Mouse (Mus musculus): Measurements from ENCODE around the gene Fbxl16. TPM values are rescaled to one million over a fixed set of nuclear protein-coding genes. Genes with fewer than 3 reads are reported as not detected.
A peak's percentile ranks its signal among the peaks of the same experiment; 100 is the strongest.

Gene Fbxl16
- 100 to 1,000 TPM; 644 to 656 TPM for total RNA-seq (2021)
- long read RNA-seq, experiment 1, transcript Fbxl16-203 (5 exons, 2,757 nt), result minor isoform, 36 of 1,161 reads
- long read RNA-seq, experiment 1, transcript Fbxl16-201 (6 exons, 3,489 nt), result major isoform, 918 of 1,161 reads
- long read RNA-seq, experiment 1, partial matches to known transcripts, result 39 of 1,161 reads
- long read RNA-seq, experiment 1, other reads (novel, unspliced or antisense), result 168 of 1,161 reads
- long read RNA-seq, experiment 2, transcript Fbxl16-203 (5 exons, 2,757 nt), result minor isoform, 44 of 1,132 reads
- long read RNA-seq, experiment 2, transcript Fbxl16-201 (6 exons, 3,489 nt), result major isoform, 893 of 1,132 reads
- long read RNA-seq, experiment 2, partial matches to known transcripts, result 37 of 1,132 reads
- long read RNA-seq, experiment 2, other reads (novel, unspliced or antisense), result 157 of 1,132 reads

GRCm38 (mm10) chr17:25808789-25809605, at the start of gene Fbxl16:
Fbxl16 (plus strand) TSS chr17:25809085.
- TF ChIP-seq CTCF (IDR thresholded peaks at IDR 0.05), result peak; percentile 49
- H3K4me3 ChIP-seq, result peak within 1 kb of the TSS; percentile 63
- DNase-seq (ENCODE audit: extremely low spot score in 1 of 2, low spot score in 2 of 2), result peak; percentile 91 to 92
- H3K27ac ChIP-seq, result peak within 1 kb of the TSS; percentile 99
- intact Hi-C loops (cut with DNase I), result no loop called here

- Histone ChIP-seq H3K27ac (peak overlapping the region; percentile 30; the same call in 1 of the 2 replicates), H3K4me3 (no peak overlapping the region)
- peak in 1 of 2 experiments; percentile 25 for DNase-seq (ENCODE audit: extremely low spot score in 1 of 2, low spot score in 2 of 2)
- intact Hi-C loops (cut with DNase I), result no loop called here
- no peak for TF ChIP-seq CTCF (IDR thresholded peaks at IDR 0.05)
Observed at GRCm38 (mm10) chr17:25760148-25760547, 48.7 kb upstream of the Fbxl16 start.

- TF ChIP-seq CTCF (IDR thresholded peaks at IDR 0.05), result no peak
- no peak overlapping the region for H3K4me3 ChIP-seq
- H3K27ac ChIP-seq, result peak overlapping the region; percentile 58
- peak in 1 of 2 experiments; percentile 17 for DNase-seq (ENCODE audit: extremely low spot score in 1 of 2, low spot score in 2 of 2)
- intact Hi-C loops (cut with DNase I), result no loop called here
Observed at GRCm38 (mm10) chr17:25761561-25761970, 47.3 kb upstream of the Fbxl16 start.

DNA sequence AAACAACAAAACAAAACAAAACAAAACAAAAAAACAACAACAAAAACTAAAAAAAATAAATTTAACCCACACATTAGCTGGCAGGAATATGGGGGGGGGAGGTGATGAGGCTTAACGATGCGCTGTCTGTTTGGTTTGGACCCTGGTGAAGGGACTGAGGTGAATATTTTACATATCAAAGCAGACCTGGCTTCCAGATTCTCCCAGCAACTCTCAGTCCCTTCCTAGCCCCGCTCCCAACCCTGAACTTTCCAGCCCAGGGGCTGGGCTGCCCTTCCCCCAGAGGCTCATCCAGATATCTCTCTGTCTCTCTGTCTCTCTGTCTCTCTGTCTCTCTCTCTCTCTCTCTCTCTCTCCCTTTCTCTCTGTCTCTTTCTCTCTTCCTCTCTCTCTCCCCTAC, 46.3 kb upstream of the Fbxl16 start:
- Histone ChIP-seq H3K4me3 (no peak overlapping the region), H3K27ac (peak overlapping the region; percentile 58; the same call in 1 of the 2 replicates)
- intact Hi-C loops (cut with DNase I), result no loop called here
- DNase-seq (ENCODE audit: extremely low spot score in 1 of 2, low spot score in 2 of 2), result no peak
- TF ChIP-seq CTCF (IDR thresholded peaks at IDR 0.05), result no peak

DNA sequence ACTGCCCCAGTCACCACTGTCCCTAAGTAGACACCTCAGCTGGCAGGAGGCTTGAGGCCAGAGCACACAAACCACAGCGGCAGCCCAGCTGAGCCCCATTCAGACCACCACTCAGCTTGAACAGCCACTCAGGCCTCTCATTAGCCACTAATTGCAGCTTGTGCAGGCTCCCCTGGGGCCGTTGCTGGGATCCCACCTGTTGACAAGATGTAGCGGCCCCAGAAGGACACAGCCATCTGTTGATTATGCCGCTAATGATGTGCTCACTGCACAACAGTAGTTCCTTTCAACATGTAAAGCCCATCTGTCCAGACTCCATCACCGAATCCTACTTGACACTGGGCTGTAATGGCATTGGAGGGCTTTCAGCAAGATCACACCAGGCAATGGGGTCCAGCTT, 43.0 kb upstream of the Fbxl16 start:
- TF ChIP-seq CTCF (IDR thresholded peaks at IDR 0.05), result no peak
- intact Hi-C loops (cut with DNase I), result no loop called here
- no peak for DNase-seq (ENCODE audit: extremely low spot score in 1 of 2, low spot score in 2 of 2)
- H3K4me3 ChIP-seq, result no peak overlapping the region
- H3K27ac ChIP-seq, result no peak overlapping the region

GRCm38 (mm10) chr17:25769331-25769730, 39.6 kb upstream of the Fbxl16 start:
- intact Hi-C loops (cut with DNase I), result no loop called here
- no peak overlapping the region for H3K27ac ChIP-seq
- no peak for DNase-seq (ENCODE audit: extremely low spot score in 1 of 2, low spot score in 2 of 2)
- no peak overlapping the region for H3K4me3 ChIP-seq
- no peak for TF ChIP-seq CTCF (IDR thresholded peaks at IDR 0.05)

DNA sequence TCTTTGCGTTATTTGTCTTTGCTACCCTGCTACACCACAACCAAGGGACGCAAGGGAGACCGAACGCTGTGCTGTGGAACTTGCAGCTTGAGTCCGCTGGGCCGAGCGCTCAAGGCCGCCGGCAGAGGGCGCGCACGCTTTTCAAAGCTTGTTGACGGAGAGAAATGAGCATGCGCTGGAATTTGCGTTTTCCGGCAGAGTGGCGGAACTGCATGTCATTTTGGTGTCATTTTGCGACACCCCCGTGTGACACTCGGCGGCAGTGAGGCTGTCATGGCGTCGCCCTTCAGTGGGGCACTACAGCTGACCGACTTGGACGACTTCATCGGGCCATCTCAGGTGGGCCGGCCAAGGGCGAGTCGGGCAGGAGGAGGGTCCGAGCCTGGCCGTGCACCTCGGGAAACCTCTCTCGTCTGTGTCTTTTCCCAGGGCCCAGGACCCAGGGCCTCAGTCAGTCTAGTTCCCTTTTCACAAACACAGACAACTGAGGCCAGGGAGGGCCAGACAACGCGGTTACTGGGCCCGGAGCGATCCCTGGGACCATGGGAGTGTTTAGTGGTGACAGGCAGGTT, 35.2 kb upstream of the Fbxl16 start, which contains the start of gene Narfl:
Gene Narfl, plus strand, starts transcription at position 228 of the 572 bp plus-strand sequence.
- peak within 1 kb of the TSS; percentile 90 for H3K27ac ChIP-seq
- intact Hi-C loops (cut with DNase I), result loop anchor here (1.0 to 5.0 kb wide), 3 partner anchors 24 to 41 kb away; partner anchors contain the start of gene Metrn
- peak; percentile 98 to 99 for DNase-seq (ENCODE audit: extremely low spot score in 1 of 2, low spot score in 2 of 2)
- peak; percentile 98 for TF ChIP-seq CTCF (IDR thresholded peaks at IDR 0.05)
- peak within 1 kb of the TSS; percentile 86 for H3K4me3 ChIP-seq

GRCm38 (mm10) chr17:25775318-25776062, 33.4 kb upstream of the Fbxl16 start:
- no peak overlapping the region for H3K4me3 ChIP-seq
- intact Hi-C loops (cut with DNase I), result no loop called here
- DNase-seq (ENCODE audit: extremely low spot score in 1 of 2, low spot score in 2 of 2), result no peak
- no peak overlapping the region for H3K27ac ChIP-seq
- TF ChIP-seq CTCF (IDR thresholded peaks at IDR 0.05), result no peak

DNA sequence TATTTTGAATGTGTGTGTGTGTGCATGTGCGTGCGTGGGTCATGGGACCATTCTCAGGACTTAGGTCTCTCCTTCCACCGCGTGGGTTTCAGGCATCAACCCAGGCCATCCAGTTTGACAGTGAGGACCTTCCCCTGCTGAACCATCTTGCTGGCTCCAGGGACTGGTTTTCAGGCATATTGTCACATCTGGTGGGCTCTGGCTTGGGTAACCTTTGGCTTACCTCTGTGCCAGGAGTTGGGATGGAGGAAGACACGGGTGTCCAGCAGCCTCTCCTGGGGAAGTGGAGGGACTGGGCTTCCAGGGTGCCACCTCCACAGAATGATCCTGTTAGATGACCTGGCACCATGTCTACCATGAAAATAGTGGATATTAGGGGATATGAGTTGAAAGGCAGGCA, 30.9 kb upstream of the Fbxl16 start:
- Histone ChIP-seq H3K4me3 (no peak overlapping the region), H3K27ac (no peak overlapping the region)
- no peak for TF ChIP-seq CTCF (IDR thresholded peaks at IDR 0.05)
- intact Hi-C loops (cut with DNase I), result no loop called here
- no peak for DNase-seq (ENCODE audit: extremely low spot score in 1 of 2, low spot score in 2 of 2)

GRCm38 (mm10) chr17:25781339-25781738, 27.5 kb upstream of the Fbxl16 start:
- TF ChIP-seq CTCF (IDR thresholded peaks at IDR 0.05), result no peak
- Histone ChIP-seq H3K4me3 (no peak overlapping the region), H3K27ac (no peak overlapping the region)
- no peak for DNase-seq (ENCODE audit: extremely low spot score in 1 of 2, low spot score in 2 of 2)
- intact Hi-C loops (cut with DNase I), result no loop called here

- DNase-seq (ENCODE audit: extremely low spot score in 1 of 2, low spot score in 2 of 2), result no peak
- no peak for TF ChIP-seq CTCF (IDR thresholded peaks at IDR 0.05)
- Histone ChIP-seq H3K27ac (no peak overlapping the region), H3K4me3 (no peak overlapping the region)
- intact Hi-C loops (cut with DNase I), result no loop called here
Observed at GRCm38 (mm10) chr17:25783086-25783485, 25.8 kb upstream of the Fbxl16 start.

Measured in left cerebral cortex, adult 2 months (tissue).